Mouse (Mus musculus) monocyte, adult 5-6 weeks (primary cell): ENCODE results near the gene Siglecg. TPM values are rescaled to one million over a fixed set of nuclear protein-coding genes. Genes with fewer than 3 reads are reported as not detected.

Experiments used
- ATAC-seq: fragments of 153-309, 156-312 bp; replicated peaks from 2 replicates; pipeline ENCODE4 v1.8.0; 2017; ENCODE audit warnings: mild to moderate bottlenecking; ENCODE audit not compliant: low TSS enrichment, insufficient number of reproducible peaks, severe bottlenecking, poor library complexity, low FRiP score
- total RNA-seq: library from RNA; stranded (forward); fragments of 200-1000, 200-491, 200-594 nt; gene quantifications from 3 replicates; pipeline ENCODE4 v1.2.3, GENCODE M21; 2017

Gene Siglecg
- total RNA-seq, 1 experiment from 2014 or later = 21.6 TPM

DNA sequence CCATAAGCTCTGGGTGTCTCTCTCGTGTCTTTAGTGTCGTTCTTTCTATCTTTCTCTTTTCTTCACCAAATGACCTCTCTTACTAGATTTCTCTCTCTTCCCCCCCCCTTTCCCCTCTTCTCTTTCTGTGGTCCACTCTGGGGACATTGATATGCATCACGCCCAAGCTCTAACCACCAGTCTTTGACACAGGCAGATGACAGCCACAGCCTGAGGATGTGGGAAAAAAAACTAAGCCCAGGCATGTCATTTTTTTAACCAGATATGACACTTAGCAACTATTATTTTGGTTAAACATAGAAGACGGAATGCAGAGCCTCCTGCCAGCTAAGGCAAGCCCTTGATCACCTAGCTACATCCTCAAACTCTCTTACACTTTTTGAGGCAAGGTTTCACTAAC lies 30.6 kb downstream of the Siglecg start:
- ATAC-seq = no peak

DNA sequence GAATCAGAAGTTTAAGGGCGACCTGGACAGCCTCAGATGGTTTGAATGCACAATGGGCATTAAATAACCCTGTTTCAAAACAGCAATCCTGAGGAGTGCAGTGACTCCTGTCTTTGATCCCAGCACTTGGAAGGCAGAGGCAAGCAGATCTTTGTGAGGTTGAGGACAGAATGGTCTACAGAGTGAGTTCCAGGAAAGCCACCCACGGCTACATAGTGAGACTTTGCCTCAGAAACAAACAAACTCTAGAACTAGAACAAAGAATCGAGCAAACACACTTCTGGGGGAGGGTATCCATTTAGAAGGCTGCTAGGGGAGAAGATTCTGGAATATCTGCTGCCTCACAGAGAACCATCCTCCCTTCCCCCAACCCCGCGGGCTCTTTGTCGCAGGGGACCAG lies 32.5 kb downstream of the Siglecg start, which contains the start of gene Cldnd2:
Cldnd2 (plus strand) TSS at position 301 of the 400 bp plus-strand sequence.
- no peak for ATAC-seq

DNA sequence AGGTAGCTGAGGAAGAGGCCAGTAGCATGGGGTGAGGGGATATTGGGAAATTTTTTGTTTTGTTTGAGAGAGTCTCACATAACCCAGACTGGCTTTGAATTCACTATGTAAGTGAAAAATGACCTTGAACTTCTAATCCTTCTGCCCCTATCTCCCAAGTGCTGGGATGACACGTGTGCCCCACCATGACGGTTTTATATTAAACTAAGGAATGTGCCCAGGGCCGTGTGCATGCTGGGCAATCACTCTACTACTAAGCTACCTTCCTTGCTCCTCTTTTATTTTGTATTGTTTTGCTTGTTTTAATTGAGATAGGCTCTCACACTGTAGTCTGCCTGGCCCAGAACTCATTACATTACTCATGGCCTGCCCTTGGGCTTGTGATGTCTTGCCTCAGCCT lies 33.1 kb downstream of the Siglecg start:
- no peak for ATAC-seq

DNA sequence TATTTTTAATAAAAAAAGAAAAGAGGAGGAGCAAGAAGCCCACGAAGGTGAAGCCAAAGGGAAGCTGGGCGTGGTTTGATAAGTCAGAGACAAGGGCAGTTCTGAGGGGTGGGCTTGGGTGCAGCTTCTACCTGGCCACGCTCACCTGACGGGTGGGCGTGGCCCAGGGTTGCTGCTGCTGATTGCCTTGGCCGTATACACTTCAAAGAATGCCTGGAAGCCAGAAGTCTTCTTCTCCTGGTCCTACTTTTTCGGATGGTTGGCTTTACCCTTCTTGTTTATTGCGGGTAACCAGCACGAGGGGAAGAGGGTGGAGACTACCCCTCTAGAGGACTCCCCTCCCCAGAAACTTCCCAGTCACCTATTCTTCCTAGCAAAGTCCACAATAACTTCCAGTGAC lies 34.7 kb downstream of the Siglecg start:
- no peak for ATAC-seq

DNA sequence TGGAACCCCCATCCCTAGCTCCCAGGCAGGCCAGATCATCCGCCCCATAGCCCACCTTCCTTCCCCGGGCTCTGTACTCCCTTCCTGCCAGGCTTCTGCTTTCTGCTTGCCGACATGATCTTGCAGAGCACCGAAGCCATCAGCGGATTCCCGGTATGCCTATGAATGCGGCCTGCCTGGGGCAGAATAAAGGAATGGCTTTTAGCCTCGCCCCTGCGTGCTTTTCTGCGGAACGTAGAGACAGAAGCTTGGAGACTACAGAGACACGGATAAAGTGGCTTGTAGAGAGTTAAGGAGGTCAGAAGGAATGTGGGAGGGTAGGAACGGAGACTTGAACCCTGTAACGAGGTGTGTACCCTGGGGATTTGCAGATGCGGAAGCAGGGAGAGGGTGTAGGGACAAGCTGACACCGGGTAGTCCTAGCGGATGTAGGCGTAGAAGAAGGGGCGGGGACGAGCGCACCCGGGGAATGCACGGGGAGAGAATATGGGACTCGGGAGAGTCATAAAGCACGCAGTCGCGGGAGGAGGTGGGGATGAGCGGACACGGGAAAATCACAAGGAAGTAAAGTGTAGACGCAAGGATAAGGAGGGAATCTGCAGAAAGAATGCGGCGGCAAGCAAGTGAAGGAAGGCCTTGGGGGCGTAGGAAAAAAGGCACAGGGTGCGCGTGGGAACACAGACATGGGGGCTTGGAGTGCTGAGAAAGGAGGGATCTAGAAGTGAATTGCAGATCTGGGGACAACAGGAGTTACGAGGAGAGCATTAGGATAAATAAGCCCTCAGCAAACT lies 35.3 kb downstream of the Siglecg start:
- ATAC-seq = peak; percentile 59

DNA sequence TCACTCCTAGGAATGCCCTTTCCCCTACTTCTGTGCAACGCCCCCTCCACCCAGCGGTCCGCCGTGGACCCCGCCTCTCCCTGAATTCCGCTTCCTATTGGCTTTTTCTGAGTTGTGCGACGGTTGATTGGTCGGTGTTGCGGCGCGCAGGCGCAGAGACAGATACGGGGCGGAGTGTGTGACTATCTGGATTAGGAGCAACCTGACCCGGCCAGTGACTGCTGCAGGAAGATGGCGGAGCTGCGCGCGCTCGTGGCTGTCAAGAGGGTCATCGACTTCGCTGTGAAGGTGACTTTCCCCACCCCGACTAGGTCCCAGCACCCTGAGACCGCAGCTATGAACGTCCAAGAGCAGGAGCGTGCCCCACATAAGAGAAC lies 35.9 kb downstream of the Siglecg start, which contains the start of the genes Etfb and Gm45233:
Etfb (plus strand) TSS at position 167 of the 377 bp plus-strand sequence.
Gm45233 (plus strand) TSS at position 212 of the 377 bp plus-strand sequence.
- peak; percentile 94 for ATAC-seq

DNA sequence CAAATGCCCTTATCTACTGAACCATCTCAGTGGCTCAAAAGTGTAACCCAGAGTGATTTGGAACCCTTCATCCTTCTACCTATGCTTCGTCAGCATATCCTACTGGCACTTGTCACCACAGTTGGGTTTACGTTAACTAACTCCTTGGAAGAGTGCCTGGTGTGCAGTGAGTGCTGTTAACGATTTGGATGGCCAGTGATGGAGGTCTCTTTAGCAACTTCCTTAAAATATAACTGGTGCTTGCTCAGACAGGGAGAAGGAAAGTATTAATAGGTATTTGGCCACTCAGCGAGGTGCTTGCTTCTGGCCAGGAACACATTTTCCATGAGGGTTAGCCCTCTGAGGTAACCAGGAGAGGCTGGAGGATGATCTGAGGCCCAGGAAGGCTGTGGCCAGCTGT lies 39.8 kb downstream of the Siglecg start:
- no peak for ATAC-seq

DNA sequence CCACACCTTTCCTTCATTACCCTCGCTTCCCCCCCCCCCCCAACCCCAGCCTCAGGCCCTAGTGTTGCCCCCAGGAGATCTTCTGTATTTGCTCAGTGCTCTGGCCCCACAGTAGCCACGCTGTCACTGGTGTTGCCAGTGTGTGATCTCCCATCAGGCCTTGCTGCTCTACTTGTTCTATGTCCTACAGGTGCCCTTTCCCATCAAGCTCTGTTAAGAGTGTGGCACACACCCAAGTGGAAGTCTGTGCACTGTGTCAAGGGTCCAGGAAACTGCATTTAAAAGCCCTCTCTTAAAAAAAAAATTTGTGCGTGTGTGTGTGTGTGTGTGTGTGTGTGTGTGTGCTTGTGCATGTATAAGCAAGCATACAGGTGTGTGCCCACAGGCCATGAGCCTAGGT lies 40.2 kb downstream of the Siglecg start:
- no peak for ATAC-seq

DNA sequence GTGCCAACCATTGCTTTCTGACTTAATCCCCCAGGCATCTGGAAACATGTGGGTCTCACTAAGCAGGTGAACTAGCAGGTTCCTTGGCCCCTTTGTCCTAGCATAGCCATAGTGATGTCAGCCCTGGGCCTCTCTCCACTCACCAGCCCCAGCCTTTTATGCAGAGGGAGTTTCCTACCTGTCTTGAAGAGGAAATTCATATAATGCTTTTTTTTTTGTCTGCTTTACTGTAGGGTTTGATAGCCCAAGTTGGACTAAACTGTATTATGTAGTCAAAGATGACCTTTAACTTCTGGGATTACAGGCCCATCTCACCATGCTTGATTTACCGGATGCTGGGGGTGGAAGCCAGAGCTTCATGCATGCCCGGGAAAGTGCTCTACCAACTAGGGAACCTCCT lies 41.8 kb downstream of the Siglecg start:
- no peak for ATAC-seq

DNA sequence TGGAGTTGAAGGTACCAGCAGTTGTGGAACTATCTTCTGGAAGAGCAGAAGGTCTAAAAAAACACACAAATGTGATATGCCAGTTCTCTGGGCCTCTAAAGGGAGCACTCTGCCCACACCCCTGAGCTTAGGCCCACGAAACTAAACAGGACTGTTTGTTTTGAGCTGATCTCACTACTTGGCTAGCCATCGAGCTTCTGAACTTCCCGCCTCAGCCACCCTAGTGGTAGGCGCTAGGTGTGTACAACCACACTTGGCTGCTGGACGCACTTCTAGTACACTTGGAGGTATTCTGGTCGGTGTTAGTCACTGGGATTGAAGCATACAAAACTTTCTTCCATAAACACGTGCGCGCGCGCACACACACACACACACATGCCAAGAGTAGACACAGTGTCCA lies 43.7 kb downstream of the Siglecg start:
- no peak for ATAC-seq

DNA sequence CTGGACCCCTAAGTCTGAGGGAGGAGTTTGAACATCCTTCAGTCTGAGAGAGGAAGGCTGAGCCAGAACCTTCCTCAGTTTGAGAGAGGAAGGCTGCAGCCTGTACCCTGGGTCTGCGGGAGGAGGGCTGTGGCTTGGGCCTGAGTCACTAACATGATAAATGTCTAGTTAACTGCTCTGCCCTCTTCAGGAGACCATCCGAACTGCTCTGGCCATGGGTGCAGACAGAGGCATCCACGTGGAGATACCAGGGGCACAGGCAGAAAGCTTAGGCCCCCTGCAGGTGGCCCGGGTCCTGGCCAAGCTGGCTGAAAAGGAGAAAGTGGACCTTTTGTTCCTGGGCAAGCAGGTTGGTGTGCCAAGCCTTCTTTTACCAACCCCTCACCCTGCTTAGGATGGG lies 44.6 kb downstream of the Siglecg start:
- ATAC-seq = peak; percentile 44

DNA sequence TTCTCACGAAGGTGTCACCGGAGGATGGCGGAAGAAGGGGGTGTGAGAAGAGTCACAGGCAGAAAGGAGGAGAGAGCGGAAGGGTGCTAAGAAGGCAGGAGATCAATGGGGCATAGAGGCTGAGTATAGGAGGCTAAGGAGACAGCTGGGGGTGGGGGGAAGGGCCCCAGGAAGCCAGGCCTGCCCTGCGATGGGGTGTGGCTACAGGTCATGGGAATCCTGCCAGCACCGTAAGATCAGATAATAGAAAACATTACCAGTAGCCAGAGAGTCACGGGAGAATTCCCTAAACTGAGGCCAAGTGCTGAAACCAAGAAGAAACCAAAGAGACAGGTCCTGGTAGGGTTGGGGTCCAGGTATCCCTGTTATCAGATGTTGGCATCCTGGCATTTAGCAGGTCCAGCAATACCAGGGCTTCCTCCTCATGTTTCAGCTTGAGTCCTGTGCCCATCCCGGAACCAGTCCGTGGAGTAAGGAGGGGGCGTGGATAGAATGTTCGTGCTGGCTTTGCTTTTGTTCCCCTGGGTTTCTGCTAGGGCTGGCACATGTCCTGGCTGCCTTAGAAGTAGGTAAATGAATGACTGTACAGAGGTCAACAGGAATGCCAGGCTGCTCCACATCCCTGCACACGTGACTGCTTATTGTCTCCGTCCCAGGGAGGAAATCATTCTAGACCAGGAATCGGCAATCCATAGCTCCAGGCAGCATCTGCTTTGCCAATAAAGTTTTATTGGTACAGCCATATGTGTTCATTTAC lies 45.8 kb downstream of the Siglecg start:
- ATAC-seq = no peak

DNA sequence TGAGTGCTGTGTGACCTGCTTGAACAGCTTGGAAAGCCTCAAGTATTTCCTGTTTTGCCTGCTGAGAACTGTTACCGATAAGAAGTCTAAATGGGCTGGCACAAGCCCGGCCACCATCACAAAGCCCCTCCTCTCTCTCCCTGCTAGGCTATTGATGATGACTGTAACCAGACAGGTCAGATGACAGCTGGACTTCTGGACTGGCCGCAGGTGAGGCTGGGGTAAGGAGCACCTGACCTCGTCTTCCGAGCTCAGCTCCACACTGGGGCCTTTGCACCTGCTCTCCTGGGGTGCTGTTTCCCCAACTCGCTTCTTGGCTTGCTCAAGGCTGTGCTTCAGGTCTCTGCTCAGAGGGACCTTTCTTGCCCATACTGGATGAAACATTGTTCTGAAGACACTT lies 46.4 kb downstream of the Siglecg start:
- no peak for ATAC-seq

DNA sequence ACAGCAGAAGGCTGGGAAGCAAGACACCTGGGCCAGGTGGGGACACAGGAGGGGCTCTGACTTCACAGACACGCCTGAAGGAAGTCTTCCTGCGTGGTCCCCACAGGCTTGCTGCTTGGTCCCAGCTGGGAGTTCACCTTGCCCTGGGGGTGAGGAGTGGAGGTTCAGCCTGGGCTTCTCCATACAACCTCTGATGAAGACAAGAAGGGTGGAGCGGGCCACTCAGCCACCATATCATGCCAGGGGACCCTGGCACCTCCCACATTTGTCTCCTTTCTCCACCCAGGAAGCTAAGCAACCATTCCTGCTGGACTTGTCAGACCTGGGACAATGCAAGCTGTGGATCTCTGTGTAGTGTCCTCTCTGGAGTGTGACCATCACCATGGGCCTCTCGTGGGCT lies 54.8 kb downstream of the Siglecg start, which contains the start of gene Vsig10l:
Vsig10l (plus strand) TSS at position 301 of the 400 bp plus-strand sequence.
- no peak for ATAC-seq

DNA sequence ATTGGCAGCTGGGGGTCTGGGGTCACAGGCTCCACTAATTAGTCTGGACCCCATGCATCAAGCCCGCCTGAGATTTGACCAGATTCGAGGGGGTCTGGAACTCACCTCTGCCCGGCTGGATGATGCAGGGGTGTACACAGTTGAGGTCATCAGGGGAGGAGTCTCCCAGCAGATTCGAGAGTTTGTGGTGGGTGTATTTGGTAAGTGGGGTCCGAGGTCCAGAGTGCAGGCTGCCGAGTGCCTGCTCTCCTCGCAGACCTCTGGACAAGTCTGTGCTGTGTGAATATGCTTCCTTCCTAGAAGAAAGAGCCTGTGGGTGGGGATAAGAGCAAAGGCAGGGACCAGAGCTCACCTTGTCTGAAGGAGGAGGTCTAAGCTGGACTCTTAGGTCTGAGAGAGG lies 56.0 kb downstream of the Siglecg start:
- no peak for ATAC-seq

DNA sequence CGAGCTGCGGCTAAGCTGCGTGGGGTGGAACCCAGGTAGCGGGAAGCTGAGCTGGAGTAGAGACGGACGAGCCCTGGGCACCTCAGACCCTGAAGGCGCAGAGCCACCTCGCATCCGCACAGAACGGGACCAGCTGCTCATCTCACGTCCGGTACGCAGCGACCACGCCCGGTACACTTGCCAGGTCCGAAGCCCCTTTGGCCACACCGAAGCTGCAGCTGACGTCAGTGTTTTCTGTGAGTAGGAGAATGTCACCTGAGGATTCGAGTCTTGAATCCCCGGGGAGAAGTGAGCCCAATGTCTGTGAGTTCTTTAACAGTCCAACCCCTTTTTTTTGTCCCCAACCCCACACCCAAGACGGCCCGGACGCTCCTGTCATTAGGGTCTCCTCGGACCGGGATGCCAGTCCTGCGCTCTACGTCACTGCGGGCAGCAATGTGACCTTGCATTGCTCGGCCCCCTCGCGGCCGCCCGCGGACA lies 56.9 kb downstream of the Siglecg start:
- ATAC-seq = no peak

DNA sequence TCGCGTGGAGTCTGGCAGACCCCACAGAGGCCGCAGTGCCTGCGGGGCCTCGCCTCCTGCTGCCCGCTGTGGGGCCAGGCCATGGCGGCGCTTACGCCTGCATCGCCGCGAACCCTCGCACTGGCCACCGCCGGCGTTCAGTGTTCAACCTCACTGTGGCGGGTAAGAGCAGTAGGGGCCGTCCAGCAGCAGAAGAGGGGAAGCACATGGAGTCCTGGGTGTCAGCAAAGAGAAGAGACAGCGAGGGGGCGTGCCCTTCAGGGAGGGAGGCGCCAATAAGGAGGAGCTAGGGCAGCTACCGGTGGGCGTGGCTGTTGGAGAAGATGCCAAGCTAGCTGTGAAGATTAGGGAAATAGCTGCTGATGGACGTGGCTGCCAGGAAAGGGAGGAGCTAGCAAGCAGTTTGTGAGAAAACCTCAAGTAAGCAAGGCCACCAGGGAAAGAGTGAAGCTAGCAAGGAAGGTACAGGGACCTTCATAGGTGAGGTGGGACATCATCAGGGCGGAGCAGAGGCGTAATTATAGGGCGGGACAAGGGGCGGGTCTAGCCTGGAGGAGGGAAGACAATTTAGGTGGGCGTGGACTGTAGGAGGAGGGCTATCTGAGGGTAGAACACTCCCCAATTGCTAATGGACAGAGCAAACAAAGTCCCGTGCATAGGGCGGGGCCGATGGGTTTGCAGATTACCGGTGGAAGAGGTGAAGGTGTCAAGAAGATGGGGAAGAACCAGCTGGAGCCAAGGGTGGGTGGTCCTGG lies 57.5 kb downstream of the Siglecg start:
- ATAC-seq = peak; percentile 89

DNA sequence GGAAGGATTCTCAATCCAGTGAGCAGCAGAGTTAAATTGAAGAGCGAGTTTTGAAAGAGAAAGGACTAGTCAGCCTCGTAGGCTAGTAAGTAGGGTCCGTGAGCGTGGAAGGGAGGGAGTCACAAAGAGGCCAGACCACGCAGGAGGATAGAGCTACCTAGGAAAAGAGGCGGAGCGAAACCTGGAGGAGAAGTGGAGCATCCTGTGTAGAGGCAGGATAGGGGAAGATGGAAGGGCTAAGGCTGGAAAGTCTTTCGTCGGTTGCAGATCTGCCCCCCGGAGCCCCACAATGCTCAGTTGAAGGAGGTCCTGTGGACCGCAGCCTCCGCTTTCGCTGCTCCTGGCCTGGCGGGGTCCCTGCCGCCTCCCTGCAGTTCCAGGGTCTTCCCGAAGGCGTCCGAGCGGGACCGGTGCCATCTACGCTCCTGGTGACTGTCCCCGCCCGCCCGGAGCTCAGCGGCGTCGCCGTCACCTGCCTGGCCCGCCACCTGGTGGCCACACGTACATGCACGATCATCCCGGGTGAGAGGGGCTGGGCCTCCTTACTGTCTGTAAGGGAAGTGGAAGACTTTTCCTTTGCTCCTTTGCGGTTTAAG lies 58.2 kb downstream of the Siglecg start:
- peak; percentile 30; the same call in 1 of the 2 replicates for ATAC-seq
